Mouse (Mus musculus) embryonic facial prominence, embryonic 14.5 days (tissue): ENCODE measurements around the gene Hfm1. TPM values are rescaled to one million over a fixed set of nuclear protein-coding genes. Genes with fewer than 3 reads are reported as not detected.

Experiments
- ATAC-seq: fragments of 200-750 bp; cut with Nextera tagmentation; 2 replicates; pipeline ENCODE4 v1.8.0; 2017; ENCODE audit warnings: low read depth, moderate number of reproducible peaks, moderate TSS enrichment
- DNase-seq: peaks from one replicate; pipeline ENCODE4 v3.0.0-alpha.2; 2015; ENCODE audit warnings: low spot score
- H3K27ac ChIP-seq: fragments of 300-500 bp; sonication (generic); replicated peaks from 2 replicates; pipeline ENCODE4 v1.5.1; 2014; ENCODE audit warnings: low read depth, mild to moderate bottlenecking, low read length, moderate library complexity
- H3K27me3 ChIP-seq: fragments of 300-500 bp; sonication (generic); replicated peaks from 2 replicates; pipeline ENCODE4 v1.6.1; 2014; ENCODE audit warnings: low read length; ENCODE audit not compliant: control insufficient read depth, insufficient read depth
- H3K36me3 ChIP-seq: fragments of 300-500 bp; sonication (generic); 2 replicates; pipeline ENCODE4 v1.6.1; 2014; ENCODE audit warnings: low read length, mixed read lengths; ENCODE audit not compliant: control insufficient read depth, insufficient read depth
- H3K4me1 ChIP-seq: fragments of 300-500 bp; sonication (generic); 2 replicates; pipeline ENCODE4 v1.6.1; 2014; ENCODE audit warnings: antibody characterized with exemption, low read length; ENCODE audit not compliant: control insufficient read depth, insufficient read depth
- H3K4me2 ChIP-seq: fragments of 300-500 bp; sonication (generic); 2 replicates; pipeline ENCODE4 v1.6.1; 2014; ENCODE audit warnings: low read depth, mild to moderate bottlenecking, low read length, moderate library complexity, mixed read lengths
- H3K4me3 ChIP-seq: fragments of 300-500 bp; sonication (generic); 2 replicates; pipeline ENCODE4 v1.5.1; 2014; ENCODE audit warnings: low read depth, mild to moderate bottlenecking, low read length
- H3K9ac ChIP-seq: fragments of 300-500 bp; sonication (generic); 2 replicates; pipeline ENCODE4 v1.6.1; 2014; ENCODE audit warnings: low read depth, mild to moderate bottlenecking, low read length, moderate library complexity, mixed read lengths
- H3K9me3 ChIP-seq: fragments of 300-500 bp; sonication (generic); 2 replicates; pipeline ENCODE4 v1.6.1; 2016; ENCODE audit warnings: low read length; ENCODE audit not compliant: control insufficient read depth
- WGBS: fragments of 180-500 bp; shearing (Covaris S2); extraction: QIAGEN DNeasy Blood & Tissue Kit; methylation state at CpG from one replicate; pipeline ENCODE4 v1.1.7; 2014; 5-methylcytosine and 5-hydroxymethylcytosine counted together
- polyA plus RNA-seq: library from polyadenylated mRNA; unstranded; fragments of >200 nt; fragmentation: Nextera tagmentation; extraction: Ambion mirVana; gene quantifications from 2 replicates; pipeline ENCODE4 v1.2.1, GENCODE M21; 2014

Gene Hfm1
- polyA plus RNA-seq: 0.96 and 1.2 TPM in 2 replicates

DNA sequence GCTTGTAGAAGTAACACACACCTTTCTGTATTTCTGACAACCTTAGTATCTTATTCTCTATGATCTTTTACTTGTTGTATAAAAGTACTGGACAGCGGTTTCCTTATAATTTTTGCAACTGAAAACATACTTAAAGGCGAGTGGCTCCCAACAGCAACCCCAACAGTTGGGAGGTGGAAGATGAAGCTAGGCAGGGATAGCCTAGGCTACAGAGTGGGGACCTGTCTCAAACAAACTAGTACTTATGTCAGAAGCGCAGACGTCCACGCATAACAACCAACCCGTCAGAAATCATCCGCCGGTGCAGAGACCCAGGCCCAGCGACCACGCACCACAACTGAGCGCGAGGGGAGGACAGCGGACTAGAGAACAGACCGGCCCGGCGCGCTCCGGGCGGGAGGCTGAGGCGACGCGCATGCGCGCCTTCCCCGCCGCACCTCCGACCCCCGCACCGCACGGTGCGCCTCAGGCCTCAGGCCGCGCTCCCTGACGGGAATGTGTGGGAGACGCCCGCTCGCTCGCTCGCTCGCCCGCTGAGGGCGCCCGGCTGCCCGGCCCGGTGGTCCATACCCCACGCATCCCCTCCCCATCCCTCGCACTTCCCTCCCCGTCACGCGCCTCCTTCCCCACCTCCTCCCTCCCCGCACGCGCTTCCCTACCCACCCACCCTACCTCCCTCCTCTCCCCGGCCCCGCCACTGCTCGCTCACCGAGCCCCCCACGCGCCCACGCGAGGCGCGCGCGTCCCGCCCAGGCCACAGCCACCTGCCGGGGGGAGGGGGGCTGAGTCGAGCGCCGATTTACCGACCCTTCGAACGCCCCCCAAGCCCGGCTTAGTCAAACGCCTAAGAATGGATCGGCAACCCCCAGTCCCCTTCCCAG, at the start of gene Hfm1:
Gene Hfm1 (minus strand): TSS at position 834 of the 881 bp plus-strand sequence.
- peak within 1 kb of the TSS; percentile 63 for H3K4me2 ChIP-seq
- ATAC-seq (peak; percentile 96), DNase-seq (peak; percentile 68)
- under 1% methylated on average over 21 of the region's 76 CpGs for WGBS
- no peak within 1 kb of the TSS; the same call in 1 of the 2 replicates for H3K27ac ChIP-seq
- no peaks in the 10 kb centered on the region for H3K36me3 ChIP-seq
- H3K9ac ChIP-seq: peak within 1 kb of the TSS; percentile 68
- H3K9me3 ChIP-seq: no peaks in the 10 kb centered on the region
- peak within 1 kb of the TSS; percentile 48 for H3K4me3 ChIP-seq
- H3K27me3 ChIP-seq: no peaks in the 10 kb centered on the region
- H3K4me1 ChIP-seq: no peaks in the 10 kb centered on the region

GRCm38 (mm10) chr5:106973883-106974282, 47.8 kb upstream of the Hfm1 start:
- H3K36me3 ChIP-seq: peaks cover 94% of the 10 kb centered on the region
- no peaks in the 10 kb centered on the region for H3K4me1 ChIP-seq
- ATAC-seq: no peak
- no peaks in the 10 kb centered on the region for H3K27me3 ChIP-seq
- DNase-seq: no peak
- no peak overlapping the region for H3K4me3 ChIP-seq
- H3K4me2 ChIP-seq: no peak overlapping the region
- no peak overlapping the region for H3K9ac ChIP-seq
- no peaks in the 10 kb centered on the region for H3K9me3 ChIP-seq
- 83% methylated on average over 7 of the region's 7 CpGs for WGBS
- no peak overlapping the region for H3K27ac ChIP-seq

- no peaks in the 10 kb centered on the region for H3K27me3 ChIP-seq
- no peak overlapping the region for H3K9ac ChIP-seq
- H3K36me3 ChIP-seq: peaks cover 41% of the 10 kb centered on the region
- H3K4me2 ChIP-seq: no peak overlapping the region
- H3K9me3 ChIP-seq: no peaks in the 10 kb centered on the region
- no peak overlapping the region for H3K4me3 ChIP-seq
- no peak for ATAC-seq
- H3K4me1 ChIP-seq: peaks cover 3% of the 10 kb centered on the region; the same call in 1 of the 2 replicates
- H3K27ac ChIP-seq: no peak overlapping the region
- 100% methylated on average over 1 of the region's 1 CpGs for WGBS
- no peak for DNase-seq
These were observed 41.5 kb upstream of the Hfm1 start for GRCm38 (mm10) chr5:106967578-106967977.

GRCm38 (mm10) chr5:106966443-106966842, 40.3 kb upstream of the Hfm1 start:
- ATAC-seq (no peak), DNase-seq (no peak)
- H3K9ac ChIP-seq: no peak overlapping the region
- no peak overlapping the region for H3K4me2 ChIP-seq
- WGBS: 91% methylated on average over 3 of the region's 3 CpGs
- no peak overlapping the region for H3K4me3 ChIP-seq
- H3K36me3 ChIP-seq: peaks cover 32% of the 10 kb centered on the region
- no peak overlapping the region for H3K27ac ChIP-seq
- peaks cover 3% of the 10 kb centered on the region; the same call in 1 of the 2 replicates for H3K4me1 ChIP-seq
- H3K9me3 ChIP-seq: no peaks in the 10 kb centered on the region
- H3K27me3 ChIP-seq: no peaks in the 10 kb centered on the region

DNA sequence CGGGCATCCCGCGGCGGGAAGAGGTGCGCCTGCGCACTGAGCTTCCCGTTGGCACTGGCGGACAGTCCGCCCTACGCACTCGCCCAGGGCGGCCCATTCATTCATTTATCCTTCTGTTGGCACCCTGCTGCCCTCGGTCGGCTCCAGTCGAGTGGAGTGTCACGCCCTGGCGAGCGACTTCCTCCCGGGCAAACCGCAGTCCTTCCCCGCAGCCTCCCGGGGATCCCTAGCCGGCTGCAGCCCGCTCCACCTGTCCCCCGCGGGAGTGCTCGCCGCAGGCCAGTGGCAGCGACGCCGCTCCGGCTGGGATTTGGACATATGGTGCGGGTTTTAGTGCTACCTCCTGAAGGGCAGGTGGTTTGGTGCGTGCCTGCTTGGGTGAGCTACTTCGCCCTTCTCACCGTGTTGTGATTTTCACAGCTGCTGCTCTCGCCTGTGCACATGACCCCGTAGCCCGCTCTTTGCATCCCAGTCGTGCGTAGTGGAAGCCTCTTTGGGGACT, 38.4 kb upstream of the Hfm1 start:
- ATAC-seq (peak; percentile 90), DNase-seq (peak; percentile 33)
- Histone ChIP-seq H3K36me3 (peaks cover 14% of the 10 kb centered on the region), H3K9me3 (0 out of 2 replicates have a peak, but pooled peaks cover 3% of the 10 kb centered on the region), H3K27me3 (no peaks in the 10 kb centered on the region), H3K4me2 (peak overlapping the region; percentile 88), H3K4me3 (peak overlapping the region; percentile 85), H3K4me1 (peaks cover 3% of the 10 kb centered on the region; the same call in 1 of the 2 replicates), H3K9ac (peak overlapping the region; percentile 80), H3K27ac (peak overlapping the region; percentile 39; the same call in 1 of the 2 replicates)
- under 1% methylated on average over 38 of the region's 41 CpGs for WGBS

GRCm38 (mm10) chr5:106963584-106964512, 37.7 kb upstream of the Hfm1 start, which contains the start of gene Cdc7:
Gene Cdc7, plus strand, starts transcription at chr5:106964322.
- H3K36me3 ChIP-seq: 0 out of 2 replicates have a peak, but pooled peaks cover 6% of the 10 kb centered on the region
- H3K4me1 ChIP-seq: peaks cover 3% of the 10 kb centered on the region; the same call in 1 of the 2 replicates
- H3K4me3 ChIP-seq: peak within 1 kb of the TSS; percentile 85
- H3K9me3 ChIP-seq: 0 out of 2 replicates have a peak, but pooled peaks cover 5% of the 10 kb centered on the region
- no peaks in the 10 kb centered on the region for H3K27me3 ChIP-seq
- H3K27ac ChIP-seq: peak within 1 kb of the TSS; percentile 71
- ATAC-seq: peak; percentile 93
- 6% methylated on average over 47 of the region's 54 CpGs for WGBS
- peak within 1 kb of the TSS; percentile 88 for H3K4me2 ChIP-seq
- DNase-seq: peak; percentile 96
- H3K9ac ChIP-seq: peak within 1 kb of the TSS; percentile 80

DNA sequence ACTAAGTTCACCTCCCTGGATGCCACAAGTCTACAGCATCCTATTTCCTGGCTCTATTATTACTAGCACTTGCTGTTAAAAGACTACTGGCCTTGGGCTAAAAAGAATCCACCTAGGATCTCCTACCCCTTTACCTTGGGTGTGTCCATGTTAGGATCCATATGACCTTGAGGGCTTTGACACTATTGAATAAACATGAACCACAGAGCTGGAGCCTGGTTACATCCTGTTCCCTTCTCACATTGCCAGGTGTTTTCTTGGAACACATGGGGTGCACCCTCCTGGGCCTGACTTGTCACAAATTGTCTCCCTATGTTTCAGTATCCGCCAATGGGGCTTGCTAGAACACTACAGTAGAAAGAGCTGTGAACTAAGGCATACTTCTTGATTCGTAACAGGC, 34.3 kb upstream of the Hfm1 start:
- no peak overlapping the region for H3K4me2 ChIP-seq
- peaks cover 3% of the 10 kb centered on the region; the same call in 1 of the 2 replicates for H3K4me1 ChIP-seq
- DNase-seq (no peak), ATAC-seq (no peak)
- H3K9ac ChIP-seq: no peak overlapping the region
- H3K9me3 ChIP-seq: 0 out of 2 replicates have a peak, but pooled peaks cover 5% of the 10 kb centered on the region
- no peaks in the 10 kb centered on the region for H3K36me3 ChIP-seq
- no peak overlapping the region for H3K4me3 ChIP-seq
- no peaks in the 10 kb centered on the region for H3K27me3 ChIP-seq
- WGBS: 80% methylated on average over 2 of the region's 2 CpGs
- no peak overlapping the region for H3K27ac ChIP-seq

DNA sequence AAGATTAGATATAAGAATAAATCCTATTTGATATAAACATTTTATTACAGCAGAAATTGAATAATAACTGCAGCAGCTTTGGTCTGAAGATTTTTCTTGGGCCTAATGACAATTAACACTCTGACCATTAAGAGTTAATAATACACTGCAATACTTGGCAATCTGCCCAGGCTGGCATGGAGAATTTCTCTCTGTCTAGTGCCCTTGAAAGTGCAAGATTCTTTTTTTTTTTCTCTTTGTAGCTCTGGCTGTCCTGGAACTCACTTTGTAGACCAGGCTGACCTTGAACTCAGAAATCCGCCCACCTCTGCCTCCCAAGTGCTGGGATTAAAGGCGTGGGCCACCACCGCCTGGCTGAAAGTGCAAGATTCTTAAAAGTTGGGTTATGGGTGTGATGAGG, 32.9 kb upstream of the Hfm1 start:
- Histone ChIP-seq H3K4me3 (no peak overlapping the region), H3K4me1 (peaks cover 3% of the 10 kb centered on the region; the same call in 1 of the 2 replicates), H3K36me3 (no peaks in the 10 kb centered on the region), H3K27ac (no peak overlapping the region), H3K4me2 (no peak overlapping the region), H3K9me3 (peaks cover 5% of the 10 kb centered on the region; the same call in 1 of the 2 replicates), H3K27me3 (no peaks in the 10 kb centered on the region), H3K9ac (no peak overlapping the region)
- DNase-seq: no peak
- 82% methylated on average over 3 of the region's 3 CpGs for WGBS
- no peak for ATAC-seq
